Mouse (Mus musculus): Measurements from ENCODE around the gene Atp6v1g3.

GRCm38 (mm10) chr1:138281139-138281538 is 7.6 kb downstream of the Atp6v1g3 start:
- TF ChIP-seq CTCF (conservative IDR thresholded peaks at IDR 0.05; ENCODE audit: insufficient read depth, insufficient read length, low read depth, low read length) (no peak), POLR2A (IDR thresholded peaks at IDR 0.05; ENCODE audit: low read depth, low read length) (no peak)
